Mouse (Mus musculus) cerebellum, adult 2 months (tissue): ENCODE data around the gene Ahsg.

Experiments
- CTCF ChIP-seq: fragments of 200-500 bp; IDR thresholded peaks from 2 replicates; pipeline ENCODE4 v1.5.1; 2011; ENCODE audit warnings: low read depth, mild to moderate bottlenecking, control low read depth, low read length, moderate library complexity, borderline replicate concordance; ENCODE audit not compliant: insufficient read depth
- POLR2A ChIP-seq: fragments of 200-500 bp; IDR thresholded peaks from 2 replicates; pipeline ENCODE4 v1.6.1; 2011; ENCODE audit warnings: low read length, control low read depth, borderline replicate concordance; ENCODE audit not compliant: insufficient read depth

DNA sequence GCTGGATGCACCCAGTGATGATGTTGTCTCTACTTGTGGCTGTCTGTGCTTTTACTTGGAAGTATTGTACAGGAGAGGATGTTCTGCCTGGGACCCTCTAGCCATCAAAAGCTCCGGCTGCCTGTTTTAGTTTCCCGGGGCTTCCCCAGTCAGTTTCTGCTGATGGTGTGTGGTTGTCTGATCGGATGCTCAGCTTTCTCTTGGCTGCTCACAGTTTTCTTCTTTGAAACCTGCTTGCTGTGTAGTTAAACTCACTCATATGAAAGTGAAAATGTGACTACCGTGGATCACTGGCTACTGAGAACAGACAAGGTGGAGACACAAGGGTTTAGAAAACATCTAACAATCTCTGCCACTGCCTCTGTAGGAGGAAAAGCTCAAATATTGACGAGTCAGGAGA is 7.6 kb upstream of the Ahsg start:
- TF ChIP-seq CTCF (no peak), POLR2A (no peak)
